8 mouse cellular contexts compared by ENCODE assay signal in the genomic region with DNA sequence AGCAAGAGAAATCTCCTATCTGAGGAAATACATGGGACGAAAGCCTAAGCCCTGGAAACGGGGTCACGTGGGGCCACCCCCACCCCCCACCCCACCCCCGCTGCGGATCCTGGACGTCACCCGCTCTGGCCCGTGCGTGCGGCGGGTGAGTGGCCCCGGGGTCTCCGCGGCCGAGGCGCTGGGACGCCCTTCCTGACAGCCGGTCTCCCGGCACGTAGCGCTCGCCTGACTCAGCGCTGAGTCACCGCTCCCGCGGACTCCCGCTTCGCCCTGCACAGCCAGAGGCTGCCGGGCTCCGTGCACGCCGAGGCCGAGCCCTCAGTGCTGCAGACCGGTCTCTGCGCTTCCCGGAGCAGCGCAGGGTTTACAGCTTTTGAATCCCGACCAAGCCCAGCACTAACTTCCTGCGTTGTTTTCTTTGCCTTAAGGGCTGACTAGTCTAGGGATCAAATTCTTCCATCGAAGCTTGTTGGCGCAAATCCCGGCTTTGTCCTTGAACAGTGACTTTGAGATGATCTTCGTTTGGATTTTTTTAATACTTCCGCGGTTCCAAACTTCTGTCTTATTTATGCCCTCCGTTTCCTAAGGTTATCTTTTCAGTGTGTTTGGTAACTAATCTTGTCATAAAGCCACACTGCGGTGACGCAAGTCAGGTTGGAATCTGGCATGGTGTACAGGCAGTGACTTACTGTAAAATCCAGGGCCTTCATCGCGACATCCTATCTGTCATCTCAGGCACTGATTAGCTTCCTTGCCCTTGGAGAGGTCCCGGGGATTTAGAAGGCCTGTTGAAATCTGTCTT.
DNase-seq lines count a peak whose midpoint lies in the region; ATAC-seq and TF ChIP-seq lines count a peak whose summit lies in the region.

No protein-coding gene starts in this region.

- H3K27ac ChIP-seq in ES-Bruce4 (ENCODE audit: insufficient read depth, low read length), result no peak overlapping the region
- peak overlapping the region; percentile 73 for H3K27ac ChIP-seq in brown adipose tissue, adult 24 weeks (replicated peaks; ENCODE audit: low read depth, low read length)
- peak overlapping the region; percentile 84 for H3K27ac ChIP-seq in forebrain, embryonic 10.5 days
- peak overlapping the region; percentile 93 for H3K27ac ChIP-seq in heart, embryonic 15.5 days
- peak overlapping the region; percentile 76 for H3K27ac ChIP-seq in liver, postnatal 0 days (ENCODE audit: low read depth)
- H3K27ac ChIP-seq in neural tube, embryonic 14.5 days (ENCODE audit: low read depth, low read length), result peak overlapping the region; percentile 70

- H3K4me2 ChIP-seq in heart, embryonic 15.5 days, result peak overlapping the region; percentile 70
- H3K4me2 ChIP-seq in liver, postnatal 0 days (ENCODE audit: low read depth, low read length), result peak overlapping the region; percentile 76
- H3K4me2 ChIP-seq in neural tube, embryonic 14.5 days (ENCODE audit: low read depth, low read length), result peak overlapping the region; percentile 62

- ATAC-seq in heart, embryonic 15.5 days (replicated peaks; ENCODE audit: insufficient number of reproducible peaks, insufficient read depth, low FRiP score, low read depth), result peak; percentile 97
- peak; percentile 97 for ATAC-seq in liver, postnatal 0 days
- ATAC-seq in neural tube, embryonic 14.5 days (ENCODE audit: low read depth), result peak; percentile 99

- H3K4me3 ChIP-seq in ES-Bruce4 (ENCODE audit: low read depth, low read length), result peak overlapping the region; percentile 22
- H3K4me3 ChIP-seq in brown adipose tissue, adult 24 weeks (ENCODE audit: insufficient read depth, low read depth, low read length), result peak overlapping the region; percentile 55
- H3K4me3 ChIP-seq in forebrain, embryonic 10.5 days, result peak overlapping the region; percentile 61
- peak overlapping the region; percentile 53 for H3K4me3 ChIP-seq in heart, embryonic 15.5 days
- peak overlapping the region; percentile 28 for H3K4me3 ChIP-seq in liver, postnatal 0 days (ENCODE audit: low read depth, low read length)
- peak overlapping the region; percentile 48 for H3K4me3 ChIP-seq in neural tube, embryonic 14.5 days (ENCODE audit: low read depth, low read length)

- no peak for TF ChIP-seq POLR2A in ES-Bruce4 (IDR thresholded peaks at IDR 0.05; ENCODE audit: insufficient read depth, low read length)

- DNase-seq in forebrain, embryonic 10.5 days (ENCODE audit: extremely low spot score, low spot score), result peak; percentile 80
- peak; percentile 82 to 94 for DNase-seq in kidney, postnatal 25 days
- DNase-seq in liver, postnatal 0 days, result peak; percentile 84
- peak; percentile 9 to 39 for DNase-seq in thymus, postnatal 10 days (ENCODE audit: low spot score in 2 of 2)

- H3K36me3 ChIP-seq in ES-Bruce4 (ENCODE audit: control insufficient read depth, insufficient read depth, low read length, poor library complexity, severe bottlenecking), result no peaks in the 10 kb centered on the region
- no peaks in the 10 kb centered on the region for H3K36me3 ChIP-seq in forebrain, embryonic 10.5 days (replicated peaks)
- H3K36me3 ChIP-seq in heart, embryonic 15.5 days, result no peaks in the 10 kb centered on the region
- H3K36me3 ChIP-seq in liver, postnatal 0 days (replicated peaks; ENCODE audit: insufficient read depth, low read length), result no peaks in the 10 kb centered on the region
- H3K36me3 ChIP-seq in neural tube, embryonic 14.5 days (ENCODE audit: control insufficient read depth, insufficient read depth, low read length), result no peaks in the 10 kb centered on the region

- no peak for TF ChIP-seq CTCF in ES-Bruce4 (IDR thresholded peaks at IDR 0.05; ENCODE audit: low read depth, low read length)
- no peak for TF ChIP-seq CTCF in liver, postnatal 0 days (IDR thresholded peaks at IDR 0.05; ENCODE audit: low read depth)

- peak; percentile 74; the same call in 1 of the 2 replicates for TF ChIP-seq EP300 in ES-Bruce4 (IDR thresholded peaks at IDR 0.05; ENCODE audit: insufficient read depth, low read depth, low read length)
- TF ChIP-seq EP300 in liver, postnatal 0 days (IDR thresholded peaks at IDR 0.05; ENCODE audit: low read depth), result peak; percentile 59

- peaks cover 3% of the 10 kb centered on the region; the same call in 1 of the 2 replicates for H3K27me3 ChIP-seq in ES-Bruce4 (ENCODE audit: control insufficient read depth, insufficient read depth, low read length, poor library complexity, severe bottlenecking)
- peaks cover 18% of the 10 kb centered on the region for H3K27me3 ChIP-seq in forebrain, embryonic 10.5 days (ENCODE audit: poor library complexity, severe bottlenecking)
- H3K27me3 ChIP-seq in heart, embryonic 15.5 days, result no peaks in the 10 kb centered on the region
- H3K27me3 ChIP-seq in liver, postnatal 0 days (ENCODE audit: insufficient read depth, low read length), result no peaks in the 10 kb centered on the region
- no peaks in the 10 kb centered on the region for H3K27me3 ChIP-seq in neural tube, embryonic 14.5 days (ENCODE audit: control insufficient read depth, insufficient read depth, low read length)

- H3K9ac ChIP-seq in ES-Bruce4 (ENCODE audit: low read depth, poor library complexity, severe bottlenecking), result peak overlapping the region; percentile 5; the same call in 1 of the 2 replicates
- peak overlapping the region; percentile 62 for H3K9ac ChIP-seq in heart, embryonic 15.5 days
- H3K9ac ChIP-seq in liver, postnatal 0 days (replicated peaks), result peak overlapping the region; percentile 54
- H3K9ac ChIP-seq in neural tube, embryonic 14.5 days (replicated peaks; ENCODE audit: low read depth, low read length), result peak overlapping the region; percentile 67

- no peaks in the 10 kb centered on the region for H3K9me3 ChIP-seq in ES-Bruce4 (replicated peaks; ENCODE audit: control insufficient read depth, insufficient read depth, low read length, poor library complexity, severe bottlenecking)
- no peaks in the 10 kb centered on the region for H3K9me3 ChIP-seq in forebrain, embryonic 10.5 days
- no peaks in the 10 kb centered on the region for H3K9me3 ChIP-seq in heart, embryonic 15.5 days (replicated peaks)
- no peaks in the 10 kb centered on the region for H3K9me3 ChIP-seq in liver, postnatal 0 days (ENCODE audit: low read length)
- H3K9me3 ChIP-seq in neural tube, embryonic 14.5 days (ENCODE audit: control insufficient read depth, low read length), result no peaks in the 10 kb centered on the region

- WGBS in forebrain, embryonic 10.5 days, result 7% methylated on average over 51 of the region's 51 CpGs
- WGBS in heart, embryonic 15.5 days, result 2% methylated on average over 51 of the region's 51 CpGs
- 7% methylated on average over 42 of the region's 51 CpGs for WGBS in liver, postnatal 0 days (ENCODE audit: insufficient replicate concordance)
- 6% methylated on average over 51 of the region's 51 CpGs for WGBS in neural tube, embryonic 14.5 days

- H3K4me1 ChIP-seq in ES-Bruce4 (ENCODE audit: control insufficient read depth, insufficient read depth, low read length), result peaks cover 3% of the 10 kb centered on the region
- no peaks in the 10 kb centered on the region; the same call in 1 of the 2 replicates for H3K4me1 ChIP-seq in brown adipose tissue, adult 24 weeks (ENCODE audit: control insufficient read depth, insufficient read depth, insufficient read length, low read length)
- peaks cover 13% of the 10 kb centered on the region for H3K4me1 ChIP-seq in forebrain, embryonic 10.5 days
- peaks cover 9% of the 10 kb centered on the region for H3K4me1 ChIP-seq in heart, embryonic 15.5 days (replicated peaks)
- no peaks in the 10 kb centered on the region for H3K4me1 ChIP-seq in liver, postnatal 0 days (ENCODE audit: insufficient read depth)
- 0 out of 2 replicates have a peak, but pooled peaks cover 3% of the 10 kb centered on the region for H3K4me1 ChIP-seq in neural tube, embryonic 14.5 days (ENCODE audit: control insufficient read depth, insufficient read depth, low read length)

Comparison
In these comparisons a context has a peak if more than half of its experiments do, and no peak if none do; other contexts are left out.
1. H3K9ac ChIP-seq: peak in every context shown above with its lines; median percentile 67 in neural tube, embryonic 14.5 days; 62 in heart, embryonic 15.5 days; 54 in liver, postnatal 0 days; 5 in ES-Bruce4.
2. DNase-seq: peak in every context shown above with its lines; median percentile 88 in kidney, postnatal 25 days; 84 in liver, postnatal 0 days; 80 in forebrain, embryonic 10.5 days; 24 in thymus, postnatal 10 days.